Mouse (Mus musculus) ovary, postnatal 36 days (tissue): Measurements from ENCODE around the gene Mrpl39.

Source experiments
- DNase-seq: peaks from one replicate; pipeline ENCODE4 v3.0.0; 2022; ENCODE audit warnings: low spot score, mixed read lengths

The Mrpl39 gene

GRCm38 (mm10) chr16:84735166-84736105 lies at the start of gene Mrpl39:
Gene Mrpl39 (minus strand): TSS chr16:84735742.
- peak; percentile 98 for DNase-seq

- DNase-seq, result no peak
These were observed 49.4 kb upstream of the Mrpl39 start for GRCm38 (mm10) chr16:84784966-84785365.

- no peak for DNase-seq
These were observed 47.7 kb upstream of the Mrpl39 start for GRCm38 (mm10) chr16:84783279-84783678.

- DNase-seq, result no peak
These were observed 44.2 kb upstream of the Mrpl39 start for GRCm38 (mm10) chr16:84779718-84780117.

- DNase-seq, result no peak
These were observed 43.5 kb upstream of the Mrpl39 start for GRCm38 (mm10) chr16:84778861-84779630.

- no peak for DNase-seq
These were observed 42.9 kb upstream of the Mrpl39 start for GRCm38 (mm10) chr16:84778431-84778830.

- DNase-seq, result no peak
These were observed 40.7 kb upstream of the Mrpl39 start for GRCm38 (mm10) chr16:84776089-84776784.

GRCm38 (mm10) chr16:84775356-84775755 lies 39.8 kb upstream of the Mrpl39 start:
- no peak for DNase-seq

GRCm38 (mm10) chr16:84774761-84775231 lies 39.3 kb upstream of the Mrpl39 start:
- peak; percentile 40 for DNase-seq

GRCm38 (mm10) chr16:84774003-84774703 lies 38.6 kb upstream of the Mrpl39 start, which contains the start of gene Jam2:
Gene Jam2 (plus strand): TSS chr16:84774123.
- DNase-seq, result peak; percentile 78

GRCm38 (mm10) chr16:84773268-84773861 lies 37.8 kb upstream of the Mrpl39 start:
- DNase-seq, result no peak

- DNase-seq, result peak; percentile 36
These were observed 37.1 kb upstream of the Mrpl39 start for GRCm38 (mm10) chr16:84772496-84773267.

GRCm38 (mm10) chr16:84771461-84771860 lies 35.9 kb upstream of the Mrpl39 start:
- DNase-seq, result no peak

- DNase-seq, result no peak
These were observed 35.3 kb upstream of the Mrpl39 start for GRCm38 (mm10) chr16:84770891-84771290.

GRCm38 (mm10) chr16:84769619-84770464 lies 34.3 kb upstream of the Mrpl39 start:
- no peak for DNase-seq

GRCm38 (mm10) chr16:84769182-84769581 lies 33.6 kb upstream of the Mrpl39 start:
- DNase-seq, result no peak

GRCm38 (mm10) chr16:84767956-84768355 lies 32.4 kb upstream of the Mrpl39 start:
- no peak for DNase-seq

GRCm38 (mm10) chr16:84745721-84746306 lies 10.3 kb upstream of the Mrpl39 start:
- no peak for DNase-seq
